ENCODE assay signal across 16 mouse cellular contexts in genomic region chr16:33405487-33405886, GRCm38 (mm10).
"Had no signal": no experiment of that assay in that cellular context is flagged by ENCODE, and none has a peak within 500 bp of the region (broad histone marks: within the 10 kb centered on the region; RNA-seq: fewer than 3 reads in every experiment).

No protein-coding gene starts in this region.

- H3K27ac ChIP-seq: lung, embryonic 15.5 days; macrophage; midbrain, embryonic 13.5 days; midbrain, embryonic 15.5 days; neural tube, embryonic 12.5 days; stomach, embryonic 15.5 days; stomach, postnatal 0 days had no signal

- H3K4me3 ChIP-seq: lung, embryonic 15.5 days; megakaryocyte, embryonic 14.5 days; midbrain, embryonic 13.5 days; midbrain, embryonic 15.5 days; neural tube, embryonic 12.5 days; stomach, embryonic 15.5 days had no signal

- H3K4me2 ChIP-seq: lung, embryonic 15.5 days; midbrain, embryonic 11.5 days; midbrain, embryonic 13.5 days; midbrain, embryonic 15.5 days; neural tube, embryonic 12.5 days; stomach, embryonic 15.5 days had no signal

- H3K27me3 ChIP-seq: lung, embryonic 15.5 days; megakaryocyte, embryonic 14.5 days; midbrain, embryonic 13.5 days; midbrain, embryonic 15.5 days; neural tube, embryonic 12.5 days; stomach, embryonic 15.5 days had no signal

- ATAC-seq: lung, postnatal 0 days; midbrain, embryonic 13.5 days; midbrain, embryonic 15.5 days had no signal

- H3K9me3 ChIP-seq: lung, embryonic 15.5 days; megakaryocyte, embryonic 14.5 days; midbrain, embryonic 13.5 days; midbrain, embryonic 15.5 days; neural tube, embryonic 12.5 days; stomach, embryonic 15.5 days had no signal

- H3K9ac ChIP-seq: lung, embryonic 15.5 days; midbrain, embryonic 13.5 days; midbrain, embryonic 15.5 days; neural tube, embryonic 12.5 days; stomach, embryonic 15.5 days had no signal

- H3K36me3 ChIP-seq: lung, embryonic 15.5 days; midbrain, embryonic 13.5 days; midbrain, embryonic 15.5 days; neural tube, embryonic 12.5 days; stomach, embryonic 15.5 days had no signal

- DNase-seq: lung, adult 2 months; lung, postnatal 14 days; lung, postnatal 36 days; right cerebral cortex, postnatal 14 days; thymus, adult 2 months; thymus, postnatal 25 days had no signal
